Mouse (Mus musculus) testis, adult 2 months (tissue): ENCODE measurements around the gene Akap13.

Source experiments
- CTCF ChIP-seq: fragments of 200-500 bp; IDR thresholded peaks from 2 replicates; pipeline ENCODE4 v1.5.1; 2012; ENCODE audit warnings: low read depth, mild to moderate bottlenecking, inconsistent platforms, low read length, moderate library complexity; ENCODE audit not compliant: control insufficient read depth, insufficient read depth, insufficient replicate concordance
- POLR2A ChIP-seq: fragments of 200-500 bp; IDR thresholded peaks from 2 replicates; pipeline ENCODE4 v1.6.1; 2012; ENCODE audit warnings: low read depth, mild to moderate bottlenecking, inconsistent platforms, low read length, moderate library complexity; ENCODE audit not compliant: control insufficient read depth

GRCm38 (mm10) chr7:75504524-75504923 is 49.2 kb downstream of the Akap13 start:
- TF ChIP-seq POLR2A: no peak
- no peak for TF ChIP-seq CTCF
